Comparison of ENCODE assay signal across 28 mouse cellular contexts in genomic region chr8:46326715-46327114, GRCm38 (mm10). TPM values are rescaled to one million over a fixed set of nuclear protein-coding genes. Genes with fewer than 3 reads are reported as not detected.
DNase-seq lines count a peak whose midpoint lies in the region; TF ChIP-seq lines count a peak whose summit lies in the region.
"Had no signal": no experiment of that assay in that cellular context is flagged by ENCODE, and none has a peak within 500 bp of the region (broad histone marks: within the 10 kb centered on the region; RNA-seq: fewer than 3 reads in every experiment).

No protein-coding gene starts in this region.

- H3K27me3 ChIP-seq in liver, adult 2 months (ENCODE audit: control insufficient read depth, insufficient read depth, low read length), result no peaks in the 10 kb centered on the region
- H3K27me3 ChIP-seq: embryonic facial prominence, embryonic 12.5 days; embryonic facial prominence, embryonic 15.5 days; forebrain, embryonic 13.5 days; heart, embryonic 13.5 days; hindbrain, embryonic 12.5 days; hindbrain, embryonic 15.5 days had no signal

- TF ChIP-seq POLR2A in liver, adult 2 months (IDR thresholded peaks at IDR 0.05; ENCODE audit: extremely low read depth, insufficient read depth, low read length), result no peak
- TF ChIP-seq POLR2A in bone marrow, adult 2 months (IDR thresholded peaks at IDR 0.05; ENCODE audit: borderline replicate concordance, control insufficient read depth, low read depth, low read length), result no peak

- H3K9ac ChIP-seq in liver, adult 2 months (ENCODE audit: low read depth, low read length), result no peak overlapping the region
- H3K9ac ChIP-seq: embryonic facial prominence, embryonic 12.5 days; embryonic facial prominence, embryonic 15.5 days; forebrain, embryonic 13.5 days; heart, embryonic 13.5 days; hindbrain, embryonic 12.5 days; hindbrain, embryonic 15.5 days had no signal

- peaks cover 14% of the 10 kb centered on the region for H3K4me1 ChIP-seq in liver, adult 2 months (ENCODE audit: control insufficient read depth, insufficient read depth, low read length)
- H3K4me1 ChIP-seq in bone marrow, adult 2 months (ENCODE audit: control insufficient read depth, insufficient read depth, low read length), result no peaks in the 10 kb centered on the region; the same call in 1 of the 2 replicates
- H3K4me1 ChIP-seq: embryonic facial prominence, embryonic 12.5 days; embryonic facial prominence, embryonic 15.5 days; hindbrain, embryonic 12.5 days had no signal

- no peak overlapping the region for H3K4me3 ChIP-seq in liver, adult 2 months (ENCODE audit: insufficient read depth, low read depth, low read length)
- no peak overlapping the region for H3K4me3 ChIP-seq in bone marrow, adult 2 months (replicated peaks; ENCODE audit: control insufficient read depth, low read depth, low read length)
- H3K4me3 ChIP-seq: embryonic facial prominence, embryonic 12.5 days; embryonic facial prominence, embryonic 15.5 days; forebrain, embryonic 13.5 days; heart, embryonic 13.5 days; hindbrain, embryonic 12.5 days; hindbrain, embryonic 15.5 days had no signal

- no peaks in the 10 kb centered on the region for H3K36me3 ChIP-seq in liver, adult 2 months (ENCODE audit: control insufficient read depth, insufficient read depth, low read length)
- H3K36me3 ChIP-seq: embryonic facial prominence, embryonic 12.5 days; embryonic facial prominence, embryonic 15.5 days; heart, embryonic 13.5 days; hindbrain, embryonic 12.5 days; hindbrain, embryonic 15.5 days had no signal

- peak overlapping the region; percentile 77 for H3K27ac ChIP-seq in liver, adult 2 months (replicated peaks; ENCODE audit: insufficient read depth, low read depth, low read length)
- peak overlapping the region; percentile 71; the same call in 1 of the 2 replicates for H3K27ac ChIP-seq in bone marrow, adult 2 months (ENCODE audit: control insufficient read depth, insufficient read depth, low read depth, low read length, poor library complexity)
- H3K27ac ChIP-seq: embryonic facial prominence, embryonic 12.5 days; embryonic facial prominence, embryonic 15.5 days; forebrain, embryonic 13.5 days; heart, embryonic 13.5 days; hindbrain, embryonic 12.5 days; hindbrain, embryonic 15.5 days had no signal

- no peak for TF ChIP-seq CTCF in liver, adult 2 months (IDR thresholded peaks at IDR 0.05; ENCODE audit: low read depth, low read length)
- no peak for TF ChIP-seq CTCF in bone marrow, adult 2 months (IDR thresholded peaks at IDR 0.05; ENCODE audit: control insufficient read depth, insufficient read depth, low read length)

- DNase-seq in liver, adult 2 months (ENCODE audit: extremely low read depth, low read depth, low spot score), result peak; percentile 97
- DNase-seq in liver, result no peak
- peak; percentile 67 for DNase-seq in fat pad, adult 2 months (ENCODE audit: extremely low read depth, low read depth, low spot score)
- DNase-seq in layer of hippocampus, adult 18-20 months (ENCODE audit: low spot score in 2 of 2), result no peak
- no peak for DNase-seq in adrenal gland, postnatal 10 days
- DNase-seq: adrenal gland, adult 2 months; adrenal gland, postnatal 25 days; cerebellum, adult 18-20 months; cerebellum, adult 9-11 months; cerebellum, postnatal 25 days; gastrocnemius, postnatal 10 days; gastrocnemius, postnatal 36 days; heart, postnatal 14 days had no signal

- H3K79me2 ChIP-seq in liver, adult 2 months (ENCODE audit: control insufficient read depth, insufficient read depth, low read length), result no peaks in the 10 kb centered on the region

- WGBS in liver, adult 2 months, result 21% methylated on average over 5 of the region's 5 CpGs
- WGBS in bone marrow, adult 2 months, result 56% methylated on average over 5 of the region's 5 CpGs

RNA-seq across cellular contexts. Expression of gene Helt, which starts 32.2 kb away (rescaled TPM):
- not detected in 2 replicates for total RNA-seq in liver, adult 2 months (2014; rRNA removed)
- polyA plus RNA-seq in liver, adult 2 months (2012; rRNA removed), result not detected in 2 replicates
- polyA plus RNA-seq in bone marrow, adult 2 months (2011; ENCODE audit: insufficient read depth, insufficient read length, low replicate concordance, missing spikeins), result not detected in 2 replicates
- total RNA-seq in layer of hippocampus, adult 18-20 months (2021), result not detected
- not detected for total RNA-seq in adrenal gland, postnatal 10 days (2021)
- total RNA-seq: adrenal gland, adult 2 months; adrenal gland, postnatal 25 days; common myeloid progenitor, adult 5-6 weeks; granulocyte monocyte progenitor cell, adult 5-6 weeks; hematopoietic stem cell, adult 5-6 weeks; MEL had no signal
- polyA plus RNA-seq: C2C12; CD4-positive, CD25-positive, alpha-beta regulatory T cell, adult 4 months; heart, embryonic 13.5 days; heart, embryonic 16.5 days; intestine, embryonic 14.5 days had no signal

Comparison
In these comparisons a context has a peak if more than half of its experiments do, and no peak if none do; other contexts are left out.
1. DNase-seq: peak in liver, adult 2 months (single experiment) and fat pad, adult 2 months (single experiment); none in liver (single experiment), layer of hippocampus, adult 18-20 months (0 of 2) and adrenal gland, postnatal 10 days (single experiment).